Mouse (Mus musculus) spleen, postnatal 14 days (tissue): ENCODE data around the gene Dnajc14.

Experiments used
- DNase-seq, 2 experiments: peaks; one replicate each; pipeline ENCODE4 v3.0.0; 2021 to 2022; ENCODE audit warnings: low spot score in 2 of 2

The Dnajc14 gene

GRCm38 (mm10) chr10:128803771-128804270 lies at the start of gene Dnajc14:
Gene Dnajc14, plus strand, starts transcription at chr10:128804062.
- no peak for DNase-seq

DNA sequence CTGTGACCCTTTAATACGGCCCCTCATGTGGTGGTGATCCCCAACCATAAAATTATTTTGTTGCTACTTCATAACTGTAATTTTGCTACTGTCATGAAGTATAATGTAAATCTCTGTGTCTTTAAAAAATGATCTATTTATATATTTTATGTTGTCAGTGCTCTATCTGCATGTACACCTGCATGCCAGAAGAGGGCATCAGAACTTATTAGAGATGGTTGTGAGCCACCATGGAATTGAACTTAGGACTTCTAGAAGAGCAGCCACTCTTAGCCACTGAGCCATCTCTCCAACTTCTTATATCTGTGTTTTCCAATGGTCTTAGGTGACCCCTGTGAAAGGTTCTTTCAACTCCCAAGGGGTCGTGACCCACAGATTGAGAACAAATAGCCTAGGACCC lies 31.0 kb upstream of the Dnajc14 start:
- DNase-seq: no peak

- DNase-seq: no peak
Observed at GRCm38 (mm10) chr10:128773685-128774084, 30.2 kb upstream of the Dnajc14 start.

GRCm38 (mm10) chr10:128778441-128778840 lies 25.4 kb upstream of the Dnajc14 start:
- DNase-seq: no peak

GRCm38 (mm10) chr10:128779011-128779795 lies 24.7 kb upstream of the Dnajc14 start:
- DNase-seq: peak in 1 of 2 experiments; percentile 11

DNA sequence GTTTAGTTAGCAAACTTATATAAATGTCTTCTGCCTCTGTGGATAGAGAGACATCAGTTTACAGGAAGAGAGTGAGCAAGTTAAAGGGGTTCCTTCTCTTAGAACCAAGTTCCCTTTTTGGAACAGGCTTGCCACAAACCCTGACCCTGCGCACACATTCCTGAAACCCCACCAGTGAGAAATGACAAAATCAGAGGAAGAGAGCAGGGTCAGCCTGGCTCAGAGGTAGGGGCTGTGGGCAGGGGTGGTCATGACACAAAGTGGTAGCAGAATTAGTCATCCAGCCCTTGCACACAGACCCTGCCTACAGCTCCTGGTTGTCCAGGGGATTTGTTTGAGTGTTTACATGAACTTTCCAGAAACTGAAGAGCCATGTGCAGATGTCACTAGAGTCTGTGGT lies 23.7 kb upstream of the Dnajc14 start:
- DNase-seq: no peak

GRCm38 (mm10) chr10:128790398-128791124 lies 13.3 kb upstream of the Dnajc14 start, which contains the start of gene Mmp19:
Gene Mmp19, plus strand, starts transcription at chr10:128790910.
- no peak for DNase-seq

GRCm38 (mm10) chr10:128792041-128792440 lies 11.8 kb upstream of the Dnajc14 start:
- DNase-seq: no peak

DNA sequence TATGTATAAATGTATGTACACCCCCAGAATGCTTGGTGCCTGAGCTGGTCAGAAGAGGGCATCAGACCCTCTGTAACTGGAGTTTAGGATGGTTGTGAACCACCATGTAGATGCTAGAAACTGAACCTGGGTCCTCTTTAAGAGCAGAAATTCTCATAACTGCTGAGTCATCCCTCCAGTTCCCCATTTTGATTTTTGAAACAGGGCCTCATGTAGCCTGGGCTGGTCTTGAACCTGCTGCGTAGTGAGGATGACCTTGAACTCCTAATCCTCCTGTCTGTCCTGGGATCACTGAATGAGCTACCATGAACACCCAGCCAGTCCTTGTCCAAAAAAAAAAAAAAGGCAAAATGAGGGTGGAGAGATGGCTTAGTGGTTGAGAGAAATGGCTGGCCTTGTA lies 10.6 kb upstream of the Dnajc14 start:
- no peak for DNase-seq

DNA sequence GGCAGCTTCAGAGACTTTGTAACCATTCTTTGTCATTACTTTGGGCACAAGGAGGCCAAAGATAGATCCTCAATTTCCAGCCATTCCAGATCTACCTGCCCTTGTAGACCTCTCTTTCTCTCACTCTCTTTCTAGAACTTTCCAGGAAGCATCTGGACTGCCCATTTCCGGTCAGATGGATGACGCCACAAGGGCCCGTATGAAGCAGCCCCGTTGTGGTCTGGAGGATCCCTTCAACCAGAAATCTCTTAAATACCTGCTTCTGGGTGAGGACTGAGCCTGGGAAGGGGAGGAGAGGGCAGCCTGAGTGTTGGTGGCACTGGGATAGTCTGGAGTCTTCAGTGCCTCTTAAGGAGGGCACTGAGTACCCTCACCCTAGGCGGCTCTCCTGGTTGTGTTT lies 9.5 kb upstream of the Dnajc14 start:
- no peak for DNase-seq

DNA sequence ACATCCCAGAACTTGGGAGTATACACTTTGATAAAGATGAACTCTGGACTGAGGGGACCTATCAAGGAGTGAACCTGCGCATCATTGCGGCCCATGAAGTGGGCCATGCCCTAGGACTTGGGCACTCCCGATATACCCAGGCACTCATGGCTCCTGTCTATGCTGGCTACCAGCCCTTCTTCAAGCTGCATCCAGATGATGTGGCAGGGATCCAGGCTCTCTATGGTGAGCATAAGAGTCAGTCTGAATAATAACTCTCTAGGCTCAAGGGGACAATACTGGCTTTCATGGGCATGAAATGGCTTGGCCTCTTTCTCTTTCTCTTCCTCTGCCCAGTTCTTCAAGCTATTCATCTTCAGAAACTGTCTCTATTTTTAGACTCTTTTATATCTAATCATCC lies 8.3 kb upstream of the Dnajc14 start:
- no peak for DNase-seq

DNA sequence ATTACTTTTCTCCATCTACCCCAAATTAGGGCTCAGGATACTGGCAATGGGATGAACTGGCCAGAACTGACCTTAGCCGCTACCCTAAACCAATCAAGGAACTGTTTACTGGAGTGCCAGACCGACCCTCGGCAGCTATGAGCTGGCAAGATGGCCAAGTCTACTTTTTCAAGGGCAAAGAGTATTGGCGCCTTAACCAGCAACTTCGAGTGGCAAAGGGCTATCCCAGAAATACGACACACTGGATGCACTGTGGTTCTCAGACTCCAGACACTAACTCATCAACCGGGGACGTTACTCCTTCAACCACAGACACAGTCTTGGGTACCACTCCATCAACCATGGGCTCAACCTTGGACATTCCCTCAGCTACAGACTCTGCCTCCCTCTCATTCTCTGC lies 5.2 kb upstream of the Dnajc14 start:
- no peak for DNase-seq

GRCm38 (mm10) chr10:128801981-128802495 lies 1.8 kb upstream of the Dnajc14 start:
- DNase-seq: no peak

DNA sequence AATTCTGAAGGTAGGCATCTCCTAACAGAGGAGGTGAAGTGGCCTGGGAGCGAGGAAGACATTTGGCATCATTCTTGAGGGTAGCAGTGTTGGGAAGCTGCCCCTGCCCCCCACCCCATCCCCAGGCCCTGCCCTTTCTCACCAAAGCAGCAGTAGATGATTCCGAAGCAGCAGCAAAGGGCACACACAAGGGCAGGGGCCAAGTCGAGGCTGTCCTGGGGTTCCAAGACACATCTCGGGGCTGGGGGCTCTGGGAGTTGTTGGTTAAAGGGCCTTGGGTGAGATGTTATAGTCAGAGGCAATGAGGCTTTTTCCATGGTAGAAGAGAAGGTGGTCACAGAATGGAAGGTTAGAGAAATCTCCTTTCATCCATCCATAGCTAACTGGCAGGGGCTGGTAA lies 906 bp upstream of the Dnajc14 start:
- no peak for DNase-seq

DNA sequence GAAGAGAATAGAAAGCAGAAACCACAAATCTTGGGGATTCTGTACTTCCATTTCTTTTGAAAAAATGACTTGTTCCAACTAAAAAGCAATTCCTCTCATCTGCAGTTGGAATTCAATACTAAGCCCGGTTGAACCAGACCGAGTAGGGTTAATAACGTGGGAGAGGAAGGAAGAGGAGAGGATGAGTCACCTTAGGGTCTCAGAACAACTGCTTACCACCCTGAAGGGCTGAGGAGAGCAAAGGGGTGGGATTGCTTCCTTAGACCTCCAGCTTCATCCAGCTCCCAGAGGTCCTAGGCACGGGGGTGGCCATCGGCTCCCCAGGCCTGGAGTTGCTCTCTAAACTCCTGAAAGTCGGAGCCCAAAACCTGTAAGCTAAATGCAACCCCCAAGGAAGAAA lies 501 bp upstream of the Dnajc14 start:
- DNase-seq: no peak

- peak in 1 of 2 experiments; percentile 52 for DNase-seq
Observed at GRCm38 (mm10) chr10:128804271-128805091, 619 bp downstream of the Dnajc14 start, which contains the start of gene Tmem198b. Gene Tmem198b, minus strand, starts transcription at chr10:128804370.

DNA sequence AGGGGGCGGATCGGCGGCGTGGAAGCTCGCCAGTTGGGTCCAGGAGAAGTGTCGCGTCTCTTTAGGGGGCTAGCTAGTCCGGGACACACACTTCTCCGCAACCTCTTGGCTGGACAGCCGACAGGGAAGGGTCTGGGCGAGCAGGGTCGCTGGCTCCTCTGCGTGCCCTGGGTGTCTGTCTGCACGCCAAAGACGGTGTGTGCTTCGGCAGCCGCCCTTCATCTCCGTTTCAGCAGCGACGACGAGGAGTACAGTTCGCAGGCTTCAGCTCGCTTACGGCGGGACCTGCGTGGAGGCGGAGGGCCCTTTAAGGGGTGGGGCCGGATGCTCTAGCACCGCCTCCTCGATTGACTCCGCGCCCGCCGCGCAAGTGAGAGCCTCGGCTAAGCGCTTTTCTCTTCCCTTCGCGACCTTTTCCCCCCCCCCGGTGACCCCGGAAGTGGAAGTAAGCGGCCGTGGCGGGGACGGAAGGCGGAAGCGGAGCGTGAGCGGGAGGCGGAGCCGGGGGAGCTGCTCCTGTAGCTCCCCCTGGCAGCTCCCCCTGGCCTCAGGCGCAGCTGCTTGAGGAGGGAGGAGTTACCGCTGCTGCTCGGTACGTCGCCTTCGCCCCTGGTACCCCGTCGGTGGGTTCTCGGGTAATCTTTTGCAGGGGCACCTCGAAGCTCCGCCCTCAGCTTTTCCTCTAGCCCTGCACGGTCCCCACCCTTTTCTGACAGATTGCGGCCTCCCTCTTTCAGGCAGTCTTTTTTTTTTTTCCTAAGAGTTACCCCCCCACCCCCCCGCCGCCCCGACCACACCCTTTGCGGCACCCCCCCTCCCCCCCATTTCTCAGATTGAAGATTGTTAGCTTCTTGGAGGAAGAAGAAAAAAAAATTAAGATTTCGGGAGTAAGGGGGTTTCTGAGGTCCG lies 1.5 kb downstream of the Dnajc14 start:
- DNase-seq: peak; percentile 84 to 91

DNA sequence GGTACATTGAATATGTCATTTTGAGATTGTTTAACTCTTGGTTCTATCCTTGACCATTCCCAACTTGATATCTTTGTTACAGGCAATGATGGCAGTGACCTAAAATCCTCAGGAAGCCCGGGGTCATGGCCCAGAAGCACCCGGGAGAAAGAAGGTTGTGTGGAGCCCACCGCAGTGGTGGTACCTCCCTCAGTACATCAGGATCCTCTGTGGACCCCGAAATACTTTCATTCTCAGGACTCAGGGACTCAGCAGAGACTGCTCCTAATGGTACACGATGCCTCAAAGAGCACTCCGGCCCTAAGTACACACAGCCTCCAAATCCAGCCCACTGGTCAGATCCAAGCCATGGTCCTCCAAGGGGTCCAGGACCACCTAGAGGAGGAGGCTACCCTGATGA lies 2.2 kb downstream of the Dnajc14 start:
- no peak for DNase-seq

GRCm38 (mm10) chr10:128807018-128807417 lies 3.2 kb downstream of the Dnajc14 start:
- DNase-seq: no peak

- DNase-seq: no peak
Observed at GRCm38 (mm10) chr10:128817033-128817432, 13.2 kb downstream of the Dnajc14 start, which contains the start of gene Sarnp. Gene Sarnp, plus strand, starts transcription at chr10:128817333.

GRCm38 (mm10) chr10:128820217-128820616 lies 16.4 kb downstream of the Dnajc14 start:
- no peak for DNase-seq
